Mouse (Mus musculus): ENCODE results near the gene Stat1. TPM values are rescaled to one million over a fixed set of nuclear protein-coding genes. Genes with fewer than 3 reads are reported as not detected.

Gene Stat1
- total and polyA plus RNA-seq, 2 experiments from 2014 or later = 16.6 to 25.3 TPM

DNA sequence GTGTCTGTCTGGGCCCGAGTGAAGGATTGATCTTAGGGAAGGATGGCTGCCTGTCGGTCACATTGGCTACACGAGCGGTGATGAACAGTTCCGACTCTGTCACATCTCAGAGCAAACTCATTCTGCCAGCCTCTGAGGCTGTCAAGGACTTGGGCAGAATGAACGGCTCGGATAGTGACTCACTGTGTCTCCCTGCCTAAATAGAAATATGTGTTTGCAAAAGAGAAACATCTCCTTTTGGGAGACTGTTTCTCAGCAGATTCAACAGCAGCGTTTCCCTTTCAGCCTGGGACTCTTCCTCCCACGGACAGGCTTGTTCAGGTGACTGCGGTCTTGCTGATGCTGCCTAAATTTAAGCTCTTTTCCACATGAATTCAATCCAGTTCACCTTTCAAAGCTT is 37.1 kb downstream of the Stat1 start:
- no peak overlapping the region for H3K4me2 ChIP-seq (ENCODE audit: low read depth, low read length)
- no peak overlapping the region for H3K9ac ChIP-seq (replicated peaks; ENCODE audit: low read length)
- peaks cover 12% of the 10 kb centered on the region; the same call in 1 of the 2 replicates for H3K36me3 ChIP-seq (ENCODE audit: insufficient read depth, low read length)
- TF ChIP-seq CTCF (IDR thresholded peaks at IDR 0.05; ENCODE audit: low read depth) = no peak
- 84% methylated on average over 10 of the region's 10 CpGs for WGBS
- H3K4me1 ChIP-seq (ENCODE audit: insufficient read depth, low read length) = no peaks in the 10 kb centered on the region
- H3K27me3 ChIP-seq (ENCODE audit: insufficient read depth, low read length) = no peaks in the 10 kb centered on the region
- ATAC-seq (no peak), DNase-seq (ENCODE audit: low spot score) (no peak)
- H3K27ac ChIP-seq = no peak overlapping the region
- H3K9me3 ChIP-seq (ENCODE audit: low read length) = no peaks in the 10 kb centered on the region
- H3K4me3 ChIP-seq (ENCODE audit: low read length) = no peak overlapping the region

DNA sequence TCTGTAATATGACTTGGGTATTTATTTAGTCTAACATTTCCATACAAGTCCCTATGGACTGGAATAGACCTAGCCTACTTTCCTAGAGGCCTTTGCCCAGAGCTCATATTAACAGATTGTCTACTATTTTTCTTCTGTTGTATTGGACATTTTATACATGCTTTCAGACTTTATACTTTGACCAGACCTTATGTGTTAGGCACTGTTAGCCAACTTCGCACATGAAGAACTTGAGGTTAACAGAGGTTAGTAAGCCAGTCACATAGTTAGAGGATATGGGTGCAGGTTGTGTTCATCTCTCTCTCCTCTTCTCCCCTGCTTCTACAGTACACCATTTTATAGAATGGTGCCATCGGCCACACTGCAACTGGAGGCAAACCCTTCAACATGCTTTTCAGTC is 38.8 kb downstream of the Stat1 start:
- DNase-seq (ENCODE audit: low spot score) (no peak), ATAC-seq (no peak)
- no peak overlapping the region for H3K9ac ChIP-seq (replicated peaks; ENCODE audit: low read length)
- H3K27ac ChIP-seq = no peak overlapping the region
- no peak overlapping the region for H3K4me3 ChIP-seq (ENCODE audit: low read length)
- no peak overlapping the region for H3K4me2 ChIP-seq (ENCODE audit: low read depth, low read length)
- H3K36me3 ChIP-seq (ENCODE audit: insufficient read depth, low read length) = peaks cover 12% of the 10 kb centered on the region; the same call in 1 of the 2 replicates
- H3K27me3 ChIP-seq (ENCODE audit: insufficient read depth, low read length) = no peaks in the 10 kb centered on the region
- WGBS = 95% methylated on average over 2 of the region's 2 CpGs
- H3K4me1 ChIP-seq (ENCODE audit: insufficient read depth, low read length) = no peaks in the 10 kb centered on the region
- H3K9me3 ChIP-seq (ENCODE audit: low read length) = no peaks in the 10 kb centered on the region
- TF ChIP-seq CTCF (IDR thresholded peaks at IDR 0.05; ENCODE audit: low read depth) = no peak

DNA sequence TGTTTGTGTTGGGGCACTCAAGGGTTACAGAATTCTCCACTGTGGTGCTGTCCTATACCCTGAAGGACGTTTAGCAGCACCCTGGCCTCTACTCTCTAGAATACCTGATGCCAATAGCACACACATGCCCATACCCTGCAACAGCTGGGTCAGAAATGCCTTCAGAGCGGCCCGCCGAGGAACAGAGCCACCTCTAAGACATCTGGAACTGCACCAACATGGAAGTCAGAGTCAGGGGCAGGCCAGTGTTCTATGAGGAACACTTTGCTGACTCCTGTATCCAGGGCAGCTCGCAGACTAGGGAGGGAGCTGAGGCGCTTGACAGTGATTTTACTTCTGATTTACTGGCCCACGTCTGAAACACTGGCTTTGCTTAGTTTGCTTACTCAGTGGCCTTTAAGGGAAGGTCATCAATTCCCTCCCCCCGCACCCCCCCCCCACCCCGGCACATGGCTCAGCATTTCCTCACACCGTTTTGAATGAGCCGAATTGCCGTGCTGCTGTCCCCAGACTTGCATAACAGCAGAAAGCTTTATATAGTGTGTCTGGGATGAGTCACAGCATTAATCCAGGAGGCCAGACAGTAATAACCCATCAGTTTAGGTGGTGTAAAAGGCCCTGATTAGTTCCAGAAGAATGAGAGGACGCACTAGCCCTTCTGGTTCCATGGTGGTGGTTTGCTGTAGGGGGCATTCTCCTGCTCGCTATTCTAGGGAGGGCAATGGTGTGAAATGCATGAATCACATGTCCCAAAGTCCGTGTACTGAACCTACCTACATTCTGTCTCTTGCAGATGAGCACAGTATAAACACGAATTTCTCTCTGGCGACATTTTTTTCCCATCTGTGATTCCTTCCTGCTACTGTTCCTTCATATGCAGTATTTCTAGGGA is 39.5 kb downstream of the Stat1 start:
- Histone ChIP-seq H3K9ac (replicated peaks; ENCODE audit: low read length) (no peak overlapping the region), H3K4me1 (ENCODE audit: insufficient read depth, low read length) (no peaks in the 10 kb centered on the region), H3K27ac (no peak overlapping the region), H3K4me2 (ENCODE audit: low read depth, low read length) (no peak overlapping the region), H3K4me3 (ENCODE audit: low read length) (no peak overlapping the region), H3K27me3 (ENCODE audit: insufficient read depth, low read length) (no peaks in the 10 kb centered on the region), H3K9me3 (ENCODE audit: low read length) (no peaks in the 10 kb centered on the region), H3K36me3 (ENCODE audit: insufficient read depth, low read length) (peaks cover 12% of the 10 kb centered on the region; the same call in 1 of the 2 replicates)
- DNase-seq (ENCODE audit: low spot score) (no peak), ATAC-seq (no peak)
- 81% methylated on average over 17 of the region's 17 CpGs for WGBS
- TF ChIP-seq CTCF (IDR thresholded peaks at IDR 0.05; ENCODE audit: low read depth) = no peak

DNA sequence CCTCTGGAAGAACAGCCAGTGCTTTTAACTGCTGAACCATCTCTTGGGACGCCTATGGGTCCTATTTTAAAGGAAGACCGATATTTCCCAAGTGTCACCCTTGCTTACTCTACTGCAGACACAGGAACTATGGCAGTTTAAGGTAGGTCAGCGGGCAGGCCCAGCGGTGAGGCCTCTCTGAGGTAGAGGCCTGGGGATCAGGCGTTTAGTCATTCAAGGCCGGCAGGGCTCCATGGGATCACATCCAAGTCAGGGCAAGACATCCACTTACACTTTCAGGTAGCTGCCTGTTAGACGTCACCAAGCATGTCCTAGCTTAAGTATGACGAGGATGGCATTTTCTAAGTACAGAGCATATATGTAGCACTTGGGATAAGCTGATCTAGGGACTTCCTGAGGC is 41.9 kb downstream of the Stat1 start:
- WGBS = 90% methylated on average over 8 of the region's 8 CpGs
- Histone ChIP-seq H3K27me3 (ENCODE audit: insufficient read depth, low read length) (no peaks in the 10 kb centered on the region), H3K9me3 (ENCODE audit: low read length) (no peaks in the 10 kb centered on the region), H3K9ac (replicated peaks; ENCODE audit: low read length) (no peak overlapping the region), H3K4me1 (ENCODE audit: insufficient read depth, low read length) (no peaks in the 10 kb centered on the region), H3K4me2 (ENCODE audit: low read depth, low read length) (no peak overlapping the region), H3K4me3 (ENCODE audit: low read length) (no peak overlapping the region), H3K27ac (no peak overlapping the region), H3K36me3 (ENCODE audit: insufficient read depth, low read length) (peaks cover 7% of the 10 kb centered on the region; the same call in 1 of the 2 replicates)
- no peak for DNase-seq (ENCODE audit: low spot score)
- ATAC-seq = no peak
- no peak for TF ChIP-seq CTCF (IDR thresholded peaks at IDR 0.05; ENCODE audit: low read depth)

DNA sequence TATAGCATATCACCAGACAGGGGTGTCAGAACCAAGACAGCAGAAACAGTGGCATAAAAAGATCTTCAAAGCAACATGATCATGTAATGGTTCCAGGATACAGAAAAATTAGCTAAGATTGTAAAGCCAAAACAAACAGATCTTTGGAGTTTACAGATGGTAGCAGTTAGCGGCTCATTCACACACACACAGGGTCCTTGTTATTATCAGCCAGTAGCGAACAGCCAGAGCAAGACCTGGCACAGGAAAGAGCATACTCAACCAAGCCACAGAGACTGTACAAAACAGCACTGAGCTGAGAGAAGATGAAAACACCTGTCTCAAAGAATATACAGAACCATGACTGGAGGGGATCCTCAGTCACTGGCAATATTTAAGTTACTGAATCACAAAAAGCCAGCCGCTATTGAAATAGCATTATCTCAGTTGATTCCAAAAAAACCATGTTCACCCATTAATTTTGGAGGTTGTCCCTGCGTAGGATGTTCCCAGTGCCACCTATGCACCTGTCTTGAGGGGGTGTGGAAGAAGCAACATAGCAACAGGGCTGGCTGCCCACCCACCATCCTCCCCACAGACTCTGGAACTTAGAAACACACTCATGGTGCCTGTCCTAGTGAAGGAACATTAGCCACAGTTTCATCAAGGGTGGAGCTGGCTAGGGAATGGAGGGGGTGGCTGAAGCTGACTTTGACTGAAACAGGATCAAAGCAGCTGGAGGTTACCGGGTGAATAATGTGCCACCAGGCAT is 44.6 kb downstream of the Stat1 start:
- no peak for ATAC-seq
- no peak for TF ChIP-seq CTCF (IDR thresholded peaks at IDR 0.05; ENCODE audit: low read depth)
- Histone ChIP-seq H3K9me3 (ENCODE audit: low read length) (no peaks in the 10 kb centered on the region), H3K4me1 (ENCODE audit: insufficient read depth, low read length) (no peaks in the 10 kb centered on the region), H3K9ac (replicated peaks; ENCODE audit: low read length) (no peak overlapping the region), H3K36me3 (ENCODE audit: insufficient read depth, low read length) (no peaks in the 10 kb centered on the region), H3K4me3 (ENCODE audit: low read length) (no peak overlapping the region), H3K27me3 (ENCODE audit: insufficient read depth, low read length) (no peaks in the 10 kb centered on the region), H3K4me2 (ENCODE audit: low read depth, low read length) (no peak overlapping the region), H3K27ac (no peak overlapping the region)
- no peak for DNase-seq (ENCODE audit: low spot score)
- WGBS = 91% methylated on average over 5 of the region's 5 CpGs

DNA sequence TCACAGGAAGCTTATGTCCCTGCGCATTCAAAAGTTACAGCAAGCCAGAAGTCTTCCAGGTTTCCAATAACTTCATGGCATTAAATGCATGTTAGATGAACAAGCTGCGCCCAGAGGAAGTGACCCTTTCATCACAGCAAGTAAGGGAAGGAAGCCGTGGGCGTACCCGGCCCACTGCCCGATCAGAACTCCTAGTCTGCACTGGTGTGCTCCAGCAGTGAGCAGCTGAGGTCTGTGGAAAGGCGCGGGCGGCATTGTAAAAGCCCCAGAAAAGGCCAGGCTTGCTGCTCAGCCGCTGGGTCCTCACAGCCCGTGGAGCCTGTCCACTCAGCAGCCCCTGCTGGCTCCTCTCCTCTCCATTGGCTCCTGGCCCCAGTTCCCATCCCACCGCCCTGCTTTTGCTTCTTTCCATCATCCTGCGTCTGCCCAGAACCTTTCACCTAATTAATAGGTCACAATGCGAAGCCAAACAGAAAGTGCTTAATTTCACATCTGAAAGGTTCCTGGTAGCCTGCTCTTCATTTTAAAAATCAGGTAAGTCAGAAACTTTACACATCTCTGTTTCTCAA is 47.5 kb downstream of the Stat1 start:
- DNase-seq (ENCODE audit: low spot score) (no peak), ATAC-seq (no peak)
- Histone ChIP-seq H3K36me3 (ENCODE audit: insufficient read depth, low read length) (no peaks in the 10 kb centered on the region), H3K9me3 (ENCODE audit: low read length) (no peaks in the 10 kb centered on the region), H3K4me1 (ENCODE audit: insufficient read depth, low read length) (no peaks in the 10 kb centered on the region), H3K4me3 (ENCODE audit: low read length) (no peak overlapping the region), H3K27me3 (ENCODE audit: insufficient read depth, low read length) (no peaks in the 10 kb centered on the region), H3K4me2 (ENCODE audit: low read depth, low read length) (0 out of 2 replicates have a peak overlapping the region, but pooled peaks have one; percentile 8), H3K27ac (no peak overlapping the region), H3K9ac (replicated peaks; ENCODE audit: low read length) (no peak overlapping the region; the same call in 1 of the 2 replicates)
- 55% methylated on average over 14 of the region's 14 CpGs for WGBS
- no peak for TF ChIP-seq CTCF (IDR thresholded peaks at IDR 0.05; ENCODE audit: low read depth)

Data from hindbrain, postnatal 0 days (tissue).